Mouse (Mus musculus): ENCODE results near the gene Slfnl1. TPM values are rescaled to one million over a fixed set of nuclear protein-coding genes. Genes with fewer than 3 reads are reported as not detected.
A peak's percentile ranks its signal among the peaks of the same experiment; 100 is the strongest.

Slfnl1 gene
- polyA plus RNA-seq, 1 experiment from 2014 or later: not detected

- ATAC-seq (ENCODE audit: insufficient number of reproducible peaks, insufficient read depth, low FRiP score, low read depth): peak; percentile 96
- Histone ChIP-seq H3K4me2 (replicated peaks; ENCODE audit: low read depth, low read length) (peak within 1 kb of the TSS; percentile 73), H3K9ac (replicated peaks; ENCODE audit: low read depth, low read length) (peak within 1 kb of the TSS; percentile 74), H3K4me3 (ENCODE audit: low read depth, low read length) (peak within 1 kb of the TSS; percentile 81), H3K9me3 (ENCODE audit: control insufficient read depth, low read depth, low read length) (no peaks in the 10 kb centered on the region), H3K27me3 (ENCODE audit: control insufficient read depth, insufficient read depth, low read length) (no peaks in the 10 kb centered on the region), H3K36me3 (ENCODE audit: control insufficient read depth, insufficient read depth, low read length) (peaks cover 4% of the 10 kb centered on the region), H3K4me1 (ENCODE audit: control insufficient read depth, insufficient read depth, low read length) (peaks cover 26% of the 10 kb centered on the region; the same call in 1 of the 2 replicates), H3K27ac (ENCODE audit: low read length) (peak within 1 kb of the TSS; percentile 93)
- under 1% methylated on average over 87 of the region's 97 CpGs for WGBS
These were observed 37.7 kb downstream of the Slfnl1 start, which contains the start of gene Ctps for GRCm38 (mm10) chr4:120569486-120570437. TSS of gene Ctps (minus strand) at chr4:120570276.

DNA sequence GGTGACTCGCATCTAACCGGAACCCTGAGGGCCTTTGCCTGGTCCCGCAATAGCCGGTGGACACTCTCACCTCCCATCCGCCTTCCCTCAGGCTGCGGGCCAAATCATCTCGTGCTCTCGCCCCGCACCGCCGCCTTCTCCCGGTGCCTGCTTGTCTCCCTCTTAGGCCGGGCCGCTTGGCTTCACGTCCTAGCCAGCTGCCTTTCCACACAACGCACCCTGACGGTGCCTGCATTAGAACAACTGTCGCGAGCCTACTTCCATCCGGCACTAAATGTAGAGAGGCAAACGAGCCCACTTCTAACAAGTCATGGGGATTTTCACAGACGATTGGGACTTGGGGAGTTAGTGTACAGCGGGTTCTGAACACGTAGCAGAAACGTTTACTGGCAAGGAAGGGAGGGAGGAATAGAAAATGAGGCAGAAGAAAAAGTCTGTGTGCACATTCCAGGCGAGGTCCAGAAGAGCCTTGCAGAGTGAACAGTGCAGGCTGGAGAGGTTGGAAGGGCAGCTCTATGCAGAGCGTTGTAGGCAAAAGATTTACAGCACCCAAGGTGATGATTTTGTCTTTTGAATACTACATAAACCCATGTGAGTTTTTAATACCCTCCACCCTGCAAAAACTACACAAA is 38.5 kb downstream of the Slfnl1 start:
- H3K4me3 ChIP-seq (ENCODE audit: low read depth, low read length): peak overlapping the region; percentile 81
- H3K9me3 ChIP-seq (ENCODE audit: control insufficient read depth, low read depth, low read length): no peaks in the 10 kb centered on the region
- WGBS: 1% methylated on average over 27 of the region's 27 CpGs
- no peaks in the 10 kb centered on the region for H3K27me3 ChIP-seq (ENCODE audit: control insufficient read depth, insufficient read depth, low read length)
- H3K36me3 ChIP-seq (ENCODE audit: control insufficient read depth, insufficient read depth, low read length): 0 out of 2 replicates have a peak, but pooled peaks cover 2% of the 10 kb centered on the region
- peak overlapping the region; percentile 73 for H3K4me2 ChIP-seq (replicated peaks; ENCODE audit: low read depth, low read length)
- peak overlapping the region; percentile 93 for H3K27ac ChIP-seq (ENCODE audit: low read length)
- ATAC-seq (ENCODE audit: insufficient number of reproducible peaks, insufficient read depth, low FRiP score, low read depth): peak; percentile 62
- H3K9ac ChIP-seq (replicated peaks; ENCODE audit: low read depth, low read length): peak overlapping the region; percentile 74
- peaks cover 26% of the 10 kb centered on the region; the same call in 1 of the 2 replicates for H3K4me1 ChIP-seq (ENCODE audit: control insufficient read depth, insufficient read depth, low read length)

GRCm38 (mm10) chr4:120571070-120571464 is 39.0 kb downstream of the Slfnl1 start:
- H3K4me1 ChIP-seq (ENCODE audit: control insufficient read depth, insufficient read depth, low read length): peaks cover 26% of the 10 kb centered on the region; the same call in 1 of the 2 replicates
- H3K9me3 ChIP-seq (ENCODE audit: control insufficient read depth, low read depth, low read length): no peaks in the 10 kb centered on the region
- H3K4me3 ChIP-seq (ENCODE audit: low read depth, low read length): peak overlapping the region; percentile 81; the same call in 1 of the 2 replicates
- H3K36me3 ChIP-seq (ENCODE audit: control insufficient read depth, insufficient read depth, low read length): no peaks in the 10 kb centered on the region
- H3K4me2 ChIP-seq (replicated peaks; ENCODE audit: low read depth, low read length): peak overlapping the region; percentile 73
- H3K27me3 ChIP-seq (ENCODE audit: control insufficient read depth, insufficient read depth, low read length): no peaks in the 10 kb centered on the region
- H3K27ac ChIP-seq (ENCODE audit: low read length): peak overlapping the region; percentile 93
- no peak overlapping the region for H3K9ac ChIP-seq (replicated peaks; ENCODE audit: low read depth, low read length)
- ATAC-seq (ENCODE audit: insufficient number of reproducible peaks, insufficient read depth, low FRiP score, low read depth): no peak
- WGBS: 55% methylated on average over 3 of the region's 3 CpGs

GRCm38 (mm10) chr4:120571691-120572090 is 39.7 kb downstream of the Slfnl1 start:
- Histone ChIP-seq H3K27ac (ENCODE audit: low read length) (no peak overlapping the region), H3K4me2 (replicated peaks; ENCODE audit: low read depth, low read length) (no peak overlapping the region), H3K4me3 (ENCODE audit: low read depth, low read length) (no peak overlapping the region), H3K9ac (replicated peaks; ENCODE audit: low read depth, low read length) (no peak overlapping the region), H3K9me3 (ENCODE audit: control insufficient read depth, low read depth, low read length) (no peaks in the 10 kb centered on the region), H3K27me3 (ENCODE audit: control insufficient read depth, insufficient read depth, low read length) (no peaks in the 10 kb centered on the region), H3K36me3 (ENCODE audit: control insufficient read depth, insufficient read depth, low read length) (no peaks in the 10 kb centered on the region), H3K4me1 (ENCODE audit: control insufficient read depth, insufficient read depth, low read length) (peaks cover 26% of the 10 kb centered on the region; the same call in 1 of the 2 replicates)
- ATAC-seq (ENCODE audit: insufficient number of reproducible peaks, insufficient read depth, low FRiP score, low read depth): no peak
- WGBS: 45% methylated on average over 3 of the region's 3 CpGs

DNA sequence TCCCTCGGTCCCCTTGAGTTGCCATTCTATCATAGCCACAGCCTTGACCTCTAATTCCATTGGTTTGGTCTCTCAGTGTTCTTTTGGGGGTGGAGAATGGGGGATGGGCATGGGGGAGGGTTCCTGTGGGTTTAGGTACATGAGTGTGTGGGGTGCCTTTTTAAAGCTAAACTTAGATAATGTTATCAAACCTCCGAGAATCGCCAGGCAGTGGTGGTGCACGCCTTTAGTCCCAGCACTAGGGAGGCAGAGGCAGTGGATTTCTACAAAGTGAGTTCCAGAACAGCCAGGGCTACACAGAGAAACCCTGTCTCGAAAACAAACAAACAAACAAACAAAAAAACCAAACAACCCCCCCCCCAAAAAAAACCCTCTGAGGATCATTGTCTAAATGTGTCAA is 48.9 kb downstream of the Slfnl1 start:
- no peaks in the 10 kb centered on the region for H3K9me3 ChIP-seq (ENCODE audit: control insufficient read depth, low read depth, low read length)
- no peak overlapping the region for H3K4me2 ChIP-seq (replicated peaks; ENCODE audit: low read depth, low read length)
- 69% methylated on average over 5 of the region's 5 CpGs for WGBS
- no peak overlapping the region for H3K4me3 ChIP-seq (ENCODE audit: low read depth, low read length)
- H3K4me1 ChIP-seq (ENCODE audit: control insufficient read depth, insufficient read depth, low read length): no peaks in the 10 kb centered on the region
- ATAC-seq (ENCODE audit: insufficient number of reproducible peaks, insufficient read depth, low FRiP score, low read depth): no peak
- no peak overlapping the region for H3K9ac ChIP-seq (replicated peaks; ENCODE audit: low read depth, low read length)
- no peak overlapping the region for H3K27ac ChIP-seq (ENCODE audit: low read length)
- no peaks in the 10 kb centered on the region for H3K27me3 ChIP-seq (ENCODE audit: control insufficient read depth, insufficient read depth, low read length)
- no peaks in the 10 kb centered on the region for H3K36me3 ChIP-seq (ENCODE audit: control insufficient read depth, insufficient read depth, low read length)

DNA sequence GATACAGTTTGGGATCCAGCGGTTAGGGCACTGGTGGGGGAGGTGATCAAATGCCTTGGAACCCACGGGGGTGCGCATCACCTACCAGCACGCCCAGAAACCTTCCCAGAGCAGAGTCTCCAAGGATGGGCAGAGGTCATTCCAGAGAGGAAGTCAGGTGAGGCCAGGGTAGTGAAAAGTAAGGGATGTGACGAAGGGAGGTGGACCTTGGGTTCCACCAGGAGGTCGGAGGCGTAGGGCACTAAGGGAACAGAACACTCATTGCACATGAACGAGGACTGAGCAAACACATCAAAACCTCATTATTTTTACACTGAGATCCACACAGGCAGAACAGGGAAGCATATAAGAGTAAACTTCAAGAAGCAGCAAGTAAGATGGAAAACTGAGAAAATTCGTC is 49.7 kb downstream of the Slfnl1 start:
- H3K9ac ChIP-seq (replicated peaks; ENCODE audit: low read depth, low read length): no peak overlapping the region
- no peak overlapping the region for H3K27ac ChIP-seq (ENCODE audit: low read length)
- no peaks in the 10 kb centered on the region for H3K27me3 ChIP-seq (ENCODE audit: control insufficient read depth, insufficient read depth, low read length)
- H3K4me1 ChIP-seq (ENCODE audit: control insufficient read depth, insufficient read depth, low read length): no peaks in the 10 kb centered on the region
- WGBS: 72% methylated on average over 9 of the region's 9 CpGs
- no peaks in the 10 kb centered on the region for H3K36me3 ChIP-seq (ENCODE audit: control insufficient read depth, insufficient read depth, low read length)
- no peak overlapping the region for H3K4me3 ChIP-seq (ENCODE audit: low read depth, low read length)
- no peak overlapping the region for H3K4me2 ChIP-seq (replicated peaks; ENCODE audit: low read depth, low read length)
- no peaks in the 10 kb centered on the region for H3K9me3 ChIP-seq (ENCODE audit: control insufficient read depth, low read depth, low read length)
- ATAC-seq (ENCODE audit: insufficient number of reproducible peaks, insufficient read depth, low FRiP score, low read depth): no peak

Other genes with a start within 250 kb of the Slfnl1 start
- gene Foxo6, start 244.9 kb upstream of the Slfnl1 start, polyA plus RNA-seq (2014; fragmentation: Nextera tagmentation; extraction: Ambion mirVana): 0.12 and 0.38 TPM in 2 replicates
- gene Scmh1, start 127.0 kb upstream of the Slfnl1 start, polyA plus RNA-seq (2014; fragmentation: Nextera tagmentation; extraction: Ambion mirVana): 49.9 and 55.2 TPM in 2 replicates
- gene Ctps, start 38.0 kb downstream of the Slfnl1 start, polyA plus RNA-seq (2014; fragmentation: Nextera tagmentation; extraction: Ambion mirVana): 79.7 and 88.2 TPM in 2 replicates
- gene Gm8439, start 56.5 kb downstream of the Slfnl1 start, polyA plus RNA-seq (2014; fragmentation: Nextera tagmentation; extraction: Ambion mirVana): not detected in 2 replicates
- gene Cited4, start 134.3 kb downstream of the Slfnl1 start, polyA plus RNA-seq (2014; fragmentation: Nextera tagmentation; extraction: Ambion mirVana): 1.4 and 1.9 TPM in 2 replicates
- 2.1 and 2.5 TPM in 2 replicates for gene Kcnq4, start 216.4 kb downstream of the Slfnl1 start, polyA plus RNA-seq (2014; fragmentation: Nextera tagmentation; extraction: Ambion mirVana)